Mouse (Mus musculus): ENCODE measurements around the gene Gm9913.

DNA sequence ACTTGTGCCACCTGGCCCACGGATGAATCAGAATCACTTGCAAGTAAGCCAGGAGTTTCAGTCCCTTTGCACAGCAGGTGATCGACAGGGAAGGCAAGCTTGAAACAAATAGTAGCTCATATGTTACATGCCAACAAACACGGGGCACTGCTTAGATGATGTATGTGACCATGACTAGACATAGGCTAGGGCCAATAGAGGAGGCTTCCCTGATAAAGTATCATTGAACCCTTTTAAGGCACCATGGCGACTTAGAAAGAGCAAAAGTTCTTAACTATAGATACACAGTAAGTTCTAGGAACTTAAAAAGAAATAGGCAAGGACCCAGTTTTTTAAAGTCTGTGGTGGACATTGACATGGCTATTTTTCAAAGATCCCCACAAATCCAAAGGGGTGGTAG, 3.0 kb downstream of the Gm9913 start, which contains the start of gene Fbn1:
- no peak for TF ChIP-seq CTCF (conservative IDR thresholded peaks at IDR 0.05; ENCODE audit: insufficient read depth, insufficient read length, low read depth, low read length)
- TF ChIP-seq POLR2A (IDR thresholded peaks at IDR 0.05; ENCODE audit: low read depth, low read length): no peak
